11 mouse cellular contexts compared by ENCODE assay signal in the genomic region with DNA sequence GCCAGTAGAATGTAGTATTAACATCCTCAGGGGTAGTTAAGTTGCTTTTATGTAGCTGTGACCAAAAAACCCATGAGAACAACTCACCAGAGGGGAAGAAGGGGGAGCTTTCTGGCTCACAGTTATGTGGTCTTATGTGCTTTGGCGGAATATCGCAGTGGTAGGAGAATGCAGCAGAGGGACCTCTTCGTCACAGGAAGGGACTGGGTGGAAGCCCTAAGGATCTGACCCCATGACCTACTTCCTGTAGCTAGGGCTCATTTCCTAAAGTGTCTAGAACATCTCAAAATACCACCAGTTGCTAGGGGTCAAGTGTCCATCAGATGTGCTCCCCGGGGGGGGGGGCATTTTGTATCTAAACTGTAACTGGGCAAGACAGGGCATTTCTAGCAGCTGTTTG.
A peak's percentile ranks its signal among the peaks of the same experiment; 100 is the strongest.
DNase-seq lines count a peak whose midpoint lies in the region.
"Had no signal": no experiment of that assay in that cellular context is flagged by ENCODE, and none has a peak within 500 bp of the region (broad histone marks: within the 10 kb centered on the region; RNA-seq: fewer than 3 reads in every experiment).

No protein-coding gene starts in this region.

- peak; percentile 33 to 41 for DNase-seq in heart, adult 9 months (ENCODE audit: low spot score in 2 of 2)
- no peak for DNase-seq in heart, postnatal 4 days
- DNase-seq in lung, postnatal 36 days: peak; percentile 16
- DNase-seq in lung, postnatal 14 days: no peak
- DNase-seq in kidney, adult 9 months: peak; percentile 27
- DNase-seq in kidney, postnatal 36 days: peak; percentile 29 to 56
- DNase-seq in cerebellum, postnatal 14 days: no peak
- DNase-seq: cerebellum, postnatal 25 days; liver; lung, embryonic 14.5 days; thymus, postnatal 14 days had no signal

Comparison
In these comparisons a context has a peak if more than half of its experiments do, and no peak if none do; other contexts are left out.
1. DNase-seq: peak in heart, adult 9 months (2 of 2), lung, postnatal 36 days (single experiment), kidney, adult 9 months (single experiment) and kidney, postnatal 36 days (2 of 2); none in heart, postnatal 4 days (single experiment), lung, postnatal 14 days (single experiment) and cerebellum, postnatal 14 days (0 of 2).